Mouse (Mus musculus) heart, embryonic 14.5 days (tissue): ENCODE data around the gene Ubxn11. TPM values are rescaled to one million over a fixed set of nuclear protein-coding genes. Genes with fewer than 3 reads are reported as not detected.
A peak's percentile ranks its signal among the peaks of the same experiment; 100 is the strongest.

Source experiments
- ATAC-seq: fragments of 200-750 bp; cut with Nextera tagmentation; 2 replicates; pipeline ENCODE4 v1.8.0; 2017; ENCODE audit warnings: low read depth, moderate TSS enrichment; ENCODE audit not compliant: insufficient number of reproducible peaks, insufficient read depth, low FRiP score
- H3K27ac ChIP-seq, 2 experiments: fragments of 200-500 bp in 1 of 2; fragments of 300-500 bp in 1 of 2; sonication (generic) in 1 of 2; replicated peaks in 1 of 2; 2 replicates each; pipeline ENCODE4 v1.5.1; 2012 to 2014; ENCODE audit warnings: low read depth in 2 of 2, low read length in 2 of 2, control low read depth in 1 of 2, mild to moderate bottlenecking in 1 of 2, mixed read lengths in 1 of 2; ENCODE audit not compliant: control insufficient read depth in 1 of 2, insufficient read depth in 1 of 2
- H3K27me3 ChIP-seq: fragments of 300-500 bp; sonication (generic); 2 replicates; pipeline ENCODE4 v1.6.1; 2014; ENCODE audit warnings: mild to moderate bottlenecking, low read length, control low read depth; ENCODE audit not compliant: control insufficient read depth, insufficient read depth
- H3K36me3 ChIP-seq: fragments of 300-500 bp; sonication (generic); 2 replicates; pipeline ENCODE4 v1.6.1; 2014; ENCODE audit warnings: mild to moderate bottlenecking, control low read depth, low read length, mixed read lengths; ENCODE audit not compliant: control insufficient read depth, insufficient read depth
- H3K4me1 ChIP-seq, 2 experiments: fragments of 200-500 bp in 1 of 2; fragments of 300-500 bp in 1 of 2; sonication (generic) in 1 of 2; 2 replicates each; pipeline ENCODE4 v1.6.1; 2012 to 2014; ENCODE audit warnings: low read length in 2 of 2, control low read depth in 1 of 2, mixed read lengths in 1 of 2; ENCODE audit not compliant: control insufficient read depth in 2 of 2, insufficient read depth in 2 of 2
- H3K4me2 ChIP-seq: fragments of 300-500 bp; sonication (generic); 2 replicates; pipeline ENCODE4 v1.6.1; 2014; ENCODE audit warnings: mild to moderate bottlenecking, low read length
- H3K4me3 ChIP-seq, 2 experiments: fragments of 200-500 bp in 1 of 2; fragments of 300-500 bp in 1 of 2; sonication (generic) in 1 of 2; 2 replicates each; pipeline ENCODE4 v1.5.1; 2012 to 2014; ENCODE audit warnings: low read length in 2 of 2, mild to moderate bottlenecking in 2 of 2, control low read depth in 1 of 2, low read depth in 1 of 2, moderate library complexity in 1 of 2; ENCODE audit not compliant: control insufficient read depth in 1 of 2, insufficient read depth in 1 of 2
- H3K9ac ChIP-seq: fragments of 300-500 bp; sonication (generic); 2 replicates; pipeline ENCODE4 v1.6.1; 2014; ENCODE audit warnings: mild to moderate bottlenecking, low read length
- H3K9me3 ChIP-seq: fragments of 300-500 bp; sonication (generic); 2 replicates; pipeline ENCODE4 v1.6.1; 2016; ENCODE audit warnings: low read length, control low read depth; ENCODE audit not compliant: control insufficient read depth
- WGBS: fragments of 180-500 bp; shearing (Covaris S2); extraction: QIAGEN DNeasy Blood & Tissue Kit; methylation state at CpG from one replicate; pipeline ENCODE4 v1.1.7; 2014; 5-methylcytosine and 5-hydroxymethylcytosine counted together
- polyA plus RNA-seq: library from polyadenylated mRNA; unstranded; fragments of >200 nt; fragmentation: Nextera tagmentation; extraction: Ambion mirVana; gene quantifications from 2 replicates; pipeline ENCODE4 v1.2.1, GENCODE M21; 2014

The Ubxn11 gene
- 1.1 and 2.9 TPM in 2 replicates for polyA plus RNA-seq

GRCm38 (mm10) chr4:134101979-134102741 lies at the start of gene Ubxn11:
TSS of gene Ubxn11 (plus strand) at chr4:134102570.
- Histone ChIP-seq H3K36me3 (no peaks in the 10 kb centered on the region), H3K27me3 (no peaks in the 10 kb centered on the region), H3K4me3 (peak within 1 kb of the TSS; percentile 59 to 64), H3K4me1 (peaks cover 0 to 3% of the 10 kb centered on the region in 2 experiments; a peak in 2 of 4 replicates), H3K9me3 (no peaks in the 10 kb centered on the region), H3K27ac (no peak within 1 kb of the TSS), H3K9ac (peak within 1 kb of the TSS; percentile 42), H3K4me2 (peak within 1 kb of the TSS; percentile 59)
- peak; percentile 92 for ATAC-seq
- WGBS = 17% methylated on average over 34 of the region's 34 CpGs

GRCm38 (mm10) chr4:134053538-134053937 lies 48.8 kb upstream of the Ubxn11 start, which contains the start of gene Zfp683:
TSS of gene Zfp683 (plus strand) at chr4:134053838.
- 88% methylated on average over 3 of the region's 3 CpGs for WGBS
- H3K36me3 ChIP-seq = no peaks in the 10 kb centered on the region
- no peak for ATAC-seq
- H3K27ac ChIP-seq = peak within 1 kb of the TSS in 1 of 2 experiments; percentile 20; a peak in 1 of 4 replicates
- no peak within 1 kb of the TSS for H3K4me2 ChIP-seq
- H3K9me3 ChIP-seq = 0 out of 2 replicates have a peak, but pooled peaks cover 3% of the 10 kb centered on the region
- peak within 1 kb of the TSS; percentile 26; the same call in 1 of the 2 replicates for H3K9ac ChIP-seq
- no peaks in the 10 kb centered on the region for H3K27me3 ChIP-seq
- peaks cover 12 to 17% of the 10 kb centered on the region in 2 experiments for H3K4me1 ChIP-seq
- H3K4me3 ChIP-seq = no peak within 1 kb of the TSS

GRCm38 (mm10) chr4:134058166-134058715 lies 44.1 kb upstream of the Ubxn11 start:
- H3K9me3 ChIP-seq = no peaks in the 10 kb centered on the region
- no peak overlapping the region for H3K27ac ChIP-seq
- H3K9ac ChIP-seq = no peak overlapping the region
- ATAC-seq = no peak
- H3K4me2 ChIP-seq = peak overlapping the region; percentile 43
- H3K36me3 ChIP-seq = no peaks in the 10 kb centered on the region
- WGBS = 22% methylated on average over 14 of the region's 14 CpGs
- peak overlapping the region in 1 of 2 experiments; percentile 14; a peak in 1 of 4 replicates for H3K4me3 ChIP-seq
- H3K4me1 ChIP-seq = peaks cover 4% of the 10 kb centered on the region in 2 experiments; a peak in 2 of 4 replicates
- peaks cover 14% of the 10 kb centered on the region; the same call in 1 of the 2 replicates for H3K27me3 ChIP-seq

GRCm38 (mm10) chr4:134058908-134059307 lies 43.5 kb upstream of the Ubxn11 start:
- no peak overlapping the region for H3K4me3 ChIP-seq
- H3K9me3 ChIP-seq = no peaks in the 10 kb centered on the region
- H3K36me3 ChIP-seq = no peaks in the 10 kb centered on the region
- no peak overlapping the region for H3K9ac ChIP-seq
- WGBS = 69% methylated on average over 6 of the region's 6 CpGs
- H3K27me3 ChIP-seq = peaks cover 20% of the 10 kb centered on the region; the same call in 1 of the 2 replicates
- H3K4me2 ChIP-seq = no peak overlapping the region
- ATAC-seq = no peak
- peaks cover 4% of the 10 kb centered on the region in 2 experiments; a peak in 2 of 4 replicates for H3K4me1 ChIP-seq
- no peak overlapping the region for H3K27ac ChIP-seq

GRCm38 (mm10) chr4:134060135-134060865 lies 42.1 kb upstream of the Ubxn11 start, which contains the start of gene Crybg2:
TSS of gene Crybg2 (plus strand) at chr4:134060815.
- no peak within 1 kb of the TSS for H3K4me3 ChIP-seq
- 33% methylated on average over 28 of the region's 28 CpGs for WGBS
- ATAC-seq = no peak
- no peak within 1 kb of the TSS for H3K4me2 ChIP-seq
- no peaks in the 10 kb centered on the region for H3K36me3 ChIP-seq
- H3K9ac ChIP-seq = no peak within 1 kb of the TSS
- no peaks in the 10 kb centered on the region for H3K9me3 ChIP-seq
- no peak within 1 kb of the TSS for H3K27ac ChIP-seq
- peaks cover 4% of the 10 kb centered on the region in 2 experiments; a peak in 2 of 4 replicates for H3K4me1 ChIP-seq
- H3K27me3 ChIP-seq = peaks cover 25% of the 10 kb centered on the region

GRCm38 (mm10) chr4:134061166-134061830 lies 41.1 kb upstream of the Ubxn11 start:
- Histone ChIP-seq H3K4me1 (peaks cover 4% of the 10 kb centered on the region in 2 experiments; a peak in 2 of 4 replicates), H3K4me3 (no peak overlapping the region), H3K36me3 (no peaks in the 10 kb centered on the region), H3K4me2 (no peak overlapping the region), H3K9ac (no peak overlapping the region), H3K27me3 (peaks cover 28% of the 10 kb centered on the region), H3K27ac (no peak overlapping the region), H3K9me3 (no peaks in the 10 kb centered on the region)
- no peak for ATAC-seq
- WGBS = 56% methylated on average over 18 of the region's 18 CpGs
